Comparison of ENCODE assay signal across 28 mouse cellular contexts in genomic region chr1:179236217-179236840, GRCm38 (mm10).
A peak's percentile ranks its signal among the peaks of the same experiment; 100 is the strongest.
DNase-seq lines count a peak whose midpoint lies in the region; ATAC-seq and TF ChIP-seq lines count a peak whose summit lies in the region.
"Had no signal": no experiment of that assay in that cellular context is flagged by ENCODE, and none has a peak within 500 bp of the region (broad histone marks: within the 10 kb centered on the region; RNA-seq: fewer than 3 reads in every experiment).

No protein-coding gene starts in this region.

- intact Hi-C loops in left cerebral cortex, postnatal 36 days (cut with DNase I): no loop called here

- no peak for TF ChIP-seq EP300 in stomach, postnatal 0 days (optimal IDR thresholded peaks at IDR 0.05)

- H3K9me3 ChIP-seq in kidney, postnatal 0 days (replicated peaks; ENCODE audit: low read length): no peaks in the 10 kb centered on the region
- no peaks in the 10 kb centered on the region for H3K9me3 ChIP-seq in limb, embryonic 10.5 days (replicated peaks)
- no peaks in the 10 kb centered on the region for H3K9me3 ChIP-seq in liver, embryonic 15.5 days (replicated peaks)
- H3K9me3 ChIP-seq in stomach, postnatal 0 days (ENCODE audit: control insufficient read depth, low read length): no peaks in the 10 kb centered on the region
- H3K9me3 ChIP-seq in hindbrain, embryonic 11.5 days (ENCODE audit: control insufficient read depth, low read length): no peaks in the 10 kb centered on the region
- H3K9me3 ChIP-seq: embryonic facial prominence, embryonic 13.5 days; forebrain, embryonic 12.5 days; G1E; heart, embryonic 10.5 days; midbrain, embryonic 12.5 days; neural tube, embryonic 12.5 days had no signal

- DNase-seq in kidney, postnatal 0 days (ENCODE audit: low spot score): peak; percentile 88
- no peak for DNase-seq in kidney, adult 2 months
- DNase-seq in limb, embryonic 10.5 days (ENCODE audit: low spot score): no peak
- DNase-seq in stomach, postnatal 0 days (ENCODE audit: low spot score): no peak
- DNase-seq in left cerebral cortex, postnatal 36 days (ENCODE audit: low spot score in 2 of 2): no peak
- no peak for DNase-seq in hindbrain, embryonic 11.5 days (ENCODE audit: low spot score)
- DNase-seq: B cell, adult 2 months; cerebellum, adult 18-20 months; cerebellum, postnatal 14 days; kidney, adult 18-20 months; left cerebral cortex, postnatal 4 days; lung, adult 18-20 months; lung, postnatal 14 days; right cerebral cortex, postnatal 25 days; thymus, adult 2 months; thymus, postnatal 4 days had no signal

- no peak overlapping the region for H3K27ac ChIP-seq in kidney, postnatal 0 days
- no peak overlapping the region for H3K27ac ChIP-seq in kidney, adult 2 months (ENCODE audit: insufficient read depth, low read depth, low read length)
- H3K27ac ChIP-seq in limb, embryonic 10.5 days: peak overlapping the region; percentile 63
- H3K27ac ChIP-seq in liver, embryonic 15.5 days (replicated peaks): peak overlapping the region; percentile 41
- no peak overlapping the region for H3K27ac ChIP-seq in stomach, postnatal 0 days (replicated peaks)
- H3K27ac ChIP-seq in hindbrain, embryonic 11.5 days (ENCODE audit: low read depth, low read length): no peak overlapping the region
- H3K27ac ChIP-seq: embryonic facial prominence, embryonic 13.5 days; forebrain, embryonic 12.5 days; heart, embryonic 10.5 days; hindbrain, postnatal 0 days; left cerebral cortex, adult 2 months; midbrain, embryonic 12.5 days; neural tube, embryonic 12.5 days had no signal

- H3K9ac ChIP-seq in kidney, postnatal 0 days (ENCODE audit: low read depth, low read length): no peak overlapping the region
- H3K9ac ChIP-seq in liver, embryonic 15.5 days: no peak overlapping the region
- no peak overlapping the region for H3K9ac ChIP-seq in stomach, postnatal 0 days (ENCODE audit: low read length)
- no peak overlapping the region for H3K9ac ChIP-seq in hindbrain, embryonic 11.5 days (ENCODE audit: low read depth, low read length)
- H3K9ac ChIP-seq: embryonic facial prominence, embryonic 13.5 days; forebrain, embryonic 12.5 days; midbrain, embryonic 12.5 days; neural tube, embryonic 12.5 days had no signal

- H3K27me3 ChIP-seq in kidney, postnatal 0 days (ENCODE audit: insufficient read depth, low read length): no peaks in the 10 kb centered on the region
- H3K27me3 ChIP-seq in kidney, adult 2 months (replicated peaks; ENCODE audit: control insufficient read depth, insufficient read depth, low read length): no peaks in the 10 kb centered on the region
- no peaks in the 10 kb centered on the region for H3K27me3 ChIP-seq in limb, embryonic 10.5 days (ENCODE audit: low read depth, poor library complexity, severe bottlenecking)
- H3K27me3 ChIP-seq in liver, embryonic 15.5 days: no peaks in the 10 kb centered on the region
- H3K27me3 ChIP-seq in stomach, postnatal 0 days (ENCODE audit: control insufficient read depth, insufficient read depth, low read length): no peaks in the 10 kb centered on the region
- no peaks in the 10 kb centered on the region for H3K27me3 ChIP-seq in hindbrain, embryonic 11.5 days (ENCODE audit: control insufficient read depth, insufficient read depth, low read length)
- H3K27me3 ChIP-seq: CH12.LX; embryonic facial prominence, embryonic 13.5 days; forebrain, embryonic 12.5 days; midbrain, embryonic 12.5 days; neural tube, embryonic 12.5 days; Patski had no signal

- TF ChIP-seq CTCF in kidney, postnatal 0 days (IDR thresholded peaks at IDR 0.05; ENCODE audit: low read depth): no peak
- no peak for TF ChIP-seq CTCF in kidney, adult 2 months (conservative IDR thresholded peaks at IDR 0.05; ENCODE audit: insufficient read depth, insufficient read length, low read depth, low read length)
- TF ChIP-seq CTCF in stomach, postnatal 0 days (IDR thresholded peaks at IDR 0.05; ENCODE audit: low read depth): no peak

- H3K4me1 ChIP-seq in kidney, postnatal 0 days (replicated peaks; ENCODE audit: insufficient read depth, low read length): no peaks in the 10 kb centered on the region
- H3K4me1 ChIP-seq in kidney, adult 2 months (ENCODE audit: control insufficient read depth, insufficient read depth, low read length): peaks cover 3% of the 10 kb centered on the region; the same call in 1 of the 2 replicates
- H3K4me1 ChIP-seq in limb, embryonic 10.5 days: peaks cover 39% of the 10 kb centered on the region
- H3K4me1 ChIP-seq in liver, embryonic 15.5 days (replicated peaks): peaks cover 6% of the 10 kb centered on the region; the same call in 1 of the 2 replicates
- H3K4me1 ChIP-seq in stomach, postnatal 0 days (replicated peaks; ENCODE audit: control insufficient read depth, insufficient read depth): no peaks in the 10 kb centered on the region
- H3K4me1 ChIP-seq in hindbrain, embryonic 11.5 days (replicated peaks; ENCODE audit: control insufficient read depth, insufficient read depth, low read length): no peaks in the 10 kb centered on the region

- H3K36me3 ChIP-seq in kidney, postnatal 0 days (ENCODE audit: insufficient read depth, low read length): no peaks in the 10 kb centered on the region
- no peaks in the 10 kb centered on the region for H3K36me3 ChIP-seq in kidney, adult 2 months (ENCODE audit: control insufficient read depth, insufficient read depth, low read length)
- no peaks in the 10 kb centered on the region for H3K36me3 ChIP-seq in limb, embryonic 10.5 days
- H3K36me3 ChIP-seq in liver, embryonic 15.5 days (replicated peaks): no peaks in the 10 kb centered on the region
- no peaks in the 10 kb centered on the region for H3K36me3 ChIP-seq in stomach, postnatal 0 days (ENCODE audit: control insufficient read depth, insufficient read depth, low read length)
- H3K36me3 ChIP-seq in hindbrain, embryonic 11.5 days (ENCODE audit: control insufficient read depth, insufficient read depth, low read length): no peaks in the 10 kb centered on the region
- H3K36me3 ChIP-seq: embryonic facial prominence, embryonic 13.5 days; forebrain, embryonic 12.5 days; G1E; heart, embryonic 10.5 days; midbrain, embryonic 12.5 days; neural tube, embryonic 12.5 days had no signal

- no peak overlapping the region for H3K4me2 ChIP-seq in kidney, postnatal 0 days (ENCODE audit: low read length)
- H3K4me2 ChIP-seq in liver, embryonic 15.5 days: no peak overlapping the region
- H3K4me2 ChIP-seq in stomach, postnatal 0 days (replicated peaks; ENCODE audit: low read depth): no peak overlapping the region
- no peak overlapping the region for H3K4me2 ChIP-seq in hindbrain, embryonic 11.5 days (replicated peaks; ENCODE audit: low read depth, low read length)
- H3K4me2 ChIP-seq: embryonic facial prominence, embryonic 13.5 days; forebrain, embryonic 12.5 days; midbrain, embryonic 12.5 days; neural tube, embryonic 12.5 days had no signal

- 24% methylated on average over 8 of the region's 8 CpGs for WGBS in kidney, postnatal 0 days
- WGBS in kidney, adult 2 months: 45% methylated on average over 8 of the region's 8 CpGs
- 57% methylated on average over 8 of the region's 8 CpGs for WGBS in limb, embryonic 10.5 days
- WGBS in liver, embryonic 15.5 days (ENCODE audit: insufficient replicate concordance): 59% methylated on average over 8 of the region's 8 CpGs
- WGBS in stomach, postnatal 0 days: 49% methylated on average over 8 of the region's 8 CpGs
- 77% methylated on average over 8 of the region's 8 CpGs for WGBS in hindbrain, embryonic 11.5 days

- TF ChIP-seq POLR2A in kidney, adult 2 months (IDR thresholded peaks at IDR 0.05; ENCODE audit: low read depth, low read length): no peak

- peak; percentile 80 for ATAC-seq in kidney, postnatal 0 days (replicated peaks; ENCODE audit: low FRiP score, low read depth)
- ATAC-seq in liver, embryonic 15.5 days (ENCODE audit: insufficient read depth): peak; percentile 80
- ATAC-seq in stomach, postnatal 0 days (ENCODE audit: low FRiP score, low TSS enrichment): peak; percentile 56; the same call in 1 of the 2 replicates
- no peak for ATAC-seq in hindbrain, embryonic 11.5 days (ENCODE audit: low FRiP score)
- ATAC-seq: hindbrain, postnatal 0 days; Patski had no signal

- H3K4me3 ChIP-seq in kidney, postnatal 0 days (replicated peaks; ENCODE audit: low read depth, low read length): no peak overlapping the region
- no peak overlapping the region for H3K4me3 ChIP-seq in kidney, adult 2 months (ENCODE audit: insufficient read depth, low read depth, low read length)
- no peak overlapping the region for H3K4me3 ChIP-seq in limb, embryonic 10.5 days
- no peak overlapping the region for H3K4me3 ChIP-seq in liver, embryonic 15.5 days (replicated peaks)
- H3K4me3 ChIP-seq in stomach, postnatal 0 days (ENCODE audit: low read depth, low read length): no peak overlapping the region
- no peak overlapping the region for H3K4me3 ChIP-seq in hindbrain, embryonic 11.5 days (ENCODE audit: low read depth, low read length)
- H3K4me3 ChIP-seq: embryonic facial prominence, embryonic 13.5 days; erythroblast, embryonic 14.5 days; forebrain, embryonic 12.5 days; heart, embryonic 10.5 days; left cerebral cortex, adult 2 months; midbrain, embryonic 12.5 days; neural tube, embryonic 12.5 days had no signal

Comparison
In these comparisons a context has a peak if more than half of its experiments do, and no peak if none do; other contexts are left out.
1. H3K27ac ChIP-seq: peak in limb, embryonic 10.5 days (single experiment) and liver, embryonic 15.5 days (single experiment); none in kidney, postnatal 0 days (single experiment), kidney, adult 2 months (single experiment), stomach, postnatal 0 days (single experiment) and hindbrain, embryonic 11.5 days (single experiment).